Mouse (Mus musculus): ENCODE measurements around the gene Sel1l2. TPM values are rescaled to one million over a fixed set of nuclear protein-coding genes. Genes with fewer than 3 reads are reported as not detected.

The Sel1l2 gene
- not detected for total RNA-seq (2022)

DNA sequence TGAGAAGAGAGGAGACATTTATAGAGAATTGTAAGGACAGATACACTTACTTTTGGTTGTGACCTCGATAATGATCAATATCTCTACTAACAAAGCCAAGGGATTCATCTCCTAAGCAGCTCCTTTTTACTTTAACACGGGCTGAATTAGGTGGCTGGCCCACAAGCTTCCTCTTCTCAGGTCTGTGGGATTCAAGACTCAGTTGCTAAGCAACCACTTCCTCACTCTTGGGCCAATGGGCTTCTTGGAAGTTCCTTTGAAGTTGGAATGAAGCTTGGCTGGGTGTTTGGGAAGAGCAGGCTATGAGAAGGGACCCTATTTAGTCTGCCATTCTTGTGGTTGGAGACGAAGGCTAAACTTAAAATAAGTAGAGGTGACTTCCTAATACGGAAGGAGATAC is at the start of gene Sel1l2:
TSS of gene Sel1l2 (minus strand) at position 182 of the 400 bp plus-strand sequence.
- no peak for DNase-seq (ENCODE audit: low spot score in 2 of 2)

DNA sequence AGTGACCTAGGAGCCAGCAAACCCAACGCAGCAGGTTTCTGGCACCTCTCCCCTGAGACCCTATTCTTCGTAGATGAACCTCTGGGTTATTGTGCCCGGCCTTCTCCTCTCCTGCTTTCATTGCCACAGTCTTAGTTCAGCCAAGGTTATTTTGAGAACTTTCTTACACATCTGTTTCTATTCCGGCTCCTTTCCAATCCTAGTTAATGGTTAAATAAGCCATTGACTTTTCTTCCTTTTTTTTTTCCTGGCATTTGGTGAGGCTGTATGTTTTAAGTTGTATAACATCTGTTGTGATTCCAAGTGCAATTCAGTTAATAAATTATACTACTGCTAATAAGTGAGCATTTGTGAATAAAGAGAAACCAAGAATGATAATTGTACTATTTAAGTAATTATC is 49.6 kb upstream of the Sel1l2 start:
- DNase-seq (ENCODE audit: low spot score in 2 of 2): no peak

DNA sequence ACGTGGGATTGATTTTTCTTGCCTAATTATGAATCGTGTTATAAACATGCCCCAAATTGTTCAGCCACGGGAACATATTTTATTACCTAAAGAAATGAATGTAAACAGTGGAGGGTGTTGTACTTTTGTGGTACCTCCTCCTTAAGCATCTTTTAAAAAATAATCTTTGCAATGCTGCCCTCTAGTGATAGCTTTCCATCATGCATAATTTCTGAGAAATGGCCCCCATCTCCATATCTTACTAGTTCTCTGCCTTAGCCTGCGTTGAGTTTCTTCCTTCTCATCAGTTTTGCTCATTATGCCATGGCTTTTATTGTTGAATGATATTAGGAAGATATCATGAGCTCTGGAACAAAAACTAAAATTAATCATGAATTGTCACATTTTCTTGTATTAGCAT is 37.8 kb upstream of the Sel1l2 start:
- no peak for DNase-seq (ENCODE audit: low spot score in 2 of 2)

DNA sequence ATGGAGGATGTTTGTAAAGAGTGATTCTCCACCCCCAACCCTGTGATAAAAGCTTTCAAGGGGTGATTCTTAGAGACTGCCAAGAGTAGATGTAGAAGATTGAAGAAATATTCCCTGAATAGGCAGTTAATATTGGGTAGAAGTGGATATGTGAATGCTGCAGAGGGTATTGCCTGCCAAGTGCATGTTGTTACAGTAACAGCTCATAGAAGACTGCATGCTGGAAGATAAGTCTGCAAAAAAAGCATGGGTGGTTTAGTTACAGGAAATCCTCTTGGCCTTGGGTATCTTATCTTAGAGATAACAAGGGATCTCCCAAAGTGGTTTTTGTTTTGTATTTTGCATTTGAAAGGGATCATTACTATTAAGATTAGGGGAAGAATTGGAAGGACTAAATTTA is 36.3 kb upstream of the Sel1l2 start:
- DNase-seq (ENCODE audit: low spot score in 2 of 2): no peak

DNA sequence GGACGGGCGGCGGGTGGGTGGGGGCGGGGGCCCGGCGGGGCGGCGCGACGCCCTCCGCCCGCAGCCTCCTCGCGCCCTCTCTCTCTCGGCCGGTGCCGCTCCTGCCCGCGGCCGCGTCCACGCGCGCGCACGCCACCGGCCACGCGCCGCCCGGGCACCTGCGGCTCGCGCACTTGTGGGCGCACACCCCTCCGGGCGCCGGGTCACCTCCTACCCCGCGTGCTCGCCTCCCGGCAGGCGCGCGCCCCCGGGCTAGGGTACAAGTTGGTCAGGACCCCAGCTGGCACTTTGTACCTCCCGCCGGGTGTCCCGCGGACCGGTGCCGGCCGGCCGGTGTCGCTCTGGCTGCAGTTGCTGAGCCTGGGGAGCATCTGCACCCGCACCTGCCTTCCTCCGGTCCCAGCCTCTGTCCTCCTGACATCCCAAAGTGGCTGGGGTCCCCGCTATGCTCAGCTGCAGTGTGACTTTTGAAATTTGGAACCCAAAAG is 6.3 kb upstream of the Sel1l2 start:
- DNase-seq (ENCODE audit: low spot score in 2 of 2): peak; percentile 14 to 26

DNA sequence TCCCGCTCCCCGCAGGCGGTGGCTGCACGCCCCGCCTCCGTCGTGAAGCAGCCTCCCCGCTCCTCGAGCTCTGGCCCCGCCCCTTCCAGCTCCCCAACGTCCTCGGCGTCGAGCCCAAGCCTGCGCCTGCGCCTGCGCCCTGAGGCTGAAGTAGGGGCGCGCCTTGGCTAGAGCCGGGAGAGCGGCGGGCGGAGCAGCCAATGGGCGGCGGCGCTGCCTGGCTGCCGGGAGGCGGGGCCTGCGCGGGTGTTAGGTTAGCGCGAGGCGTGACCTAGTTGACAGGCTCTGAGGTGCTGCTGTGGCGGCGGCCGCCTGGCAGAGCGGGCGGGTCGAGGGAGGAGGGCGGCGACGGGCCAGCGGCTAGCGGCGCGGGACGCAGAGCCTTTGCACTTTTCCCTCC is 5.7 kb upstream of the Sel1l2 start, which contains the start of gene Macrod2:
TSS of gene Macrod2 (plus strand) at position 131 of the 400 bp plus-strand sequence.
- DNase-seq (ENCODE audit: low spot score in 2 of 2): peak; percentile 97

DNA sequence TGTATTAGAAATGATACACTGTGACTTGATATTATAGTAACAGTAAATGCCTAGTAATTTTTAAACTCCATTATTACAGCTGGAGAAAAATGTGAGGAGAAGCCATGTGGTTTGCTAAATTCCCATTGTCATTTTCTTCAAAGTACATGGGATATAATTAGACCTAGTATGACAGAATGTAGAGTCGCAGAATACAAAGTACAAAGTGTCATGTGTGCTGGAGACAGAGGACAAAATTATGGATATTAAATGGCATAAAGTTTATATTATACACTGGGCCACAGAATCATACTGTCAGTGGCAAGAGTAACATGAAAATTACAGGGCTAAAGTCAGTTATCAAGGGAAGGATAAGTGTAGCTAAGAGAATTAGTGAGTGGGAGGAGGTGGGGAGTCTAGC is 24.7 kb downstream of the Sel1l2 start:
- no peak for DNase-seq (ENCODE audit: low spot score in 2 of 2)

DNA sequence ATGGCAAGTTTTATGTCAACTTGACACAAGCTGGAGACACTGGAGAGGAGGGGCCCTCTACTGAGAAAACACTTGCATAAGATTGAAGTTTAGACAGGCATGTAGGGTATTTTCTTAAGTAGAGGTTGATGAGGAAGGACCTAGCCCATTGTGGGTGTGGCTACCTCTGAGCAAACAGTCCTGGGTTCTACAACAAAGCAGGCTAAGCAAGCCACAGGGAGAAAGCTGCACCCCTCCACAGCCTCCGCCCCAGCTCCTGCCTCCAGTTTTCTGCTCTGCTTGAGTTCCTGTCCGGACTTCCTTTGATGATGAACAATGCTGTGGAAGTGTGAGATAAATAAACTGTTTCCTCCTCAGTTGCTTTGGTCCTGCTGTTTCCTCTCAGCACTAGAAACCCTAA is 29.6 kb downstream of the Sel1l2 start:
- no peak for DNase-seq (ENCODE audit: low spot score in 2 of 2)

DNA sequence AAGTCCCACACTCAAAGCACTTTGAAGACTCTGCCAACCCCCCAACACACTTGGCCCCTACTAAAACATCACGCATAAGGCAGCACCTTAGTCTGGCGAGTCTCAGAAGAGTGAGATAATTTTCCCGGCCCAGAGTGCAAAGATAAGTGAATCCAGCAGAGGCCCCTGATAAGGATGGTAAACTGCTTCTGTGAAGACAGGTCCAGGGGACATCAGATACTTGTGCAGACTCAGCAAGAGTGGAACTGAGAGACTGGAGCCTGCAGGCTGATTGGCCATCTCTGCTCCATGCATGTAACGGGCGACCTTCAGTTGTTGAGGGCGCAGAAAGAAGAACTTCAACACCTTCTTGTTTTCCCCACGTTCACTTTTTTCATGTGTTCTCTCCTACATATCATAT is 47.1 kb downstream of the Sel1l2 start:
- DNase-seq (ENCODE audit: low spot score in 2 of 2): no peak

DNA sequence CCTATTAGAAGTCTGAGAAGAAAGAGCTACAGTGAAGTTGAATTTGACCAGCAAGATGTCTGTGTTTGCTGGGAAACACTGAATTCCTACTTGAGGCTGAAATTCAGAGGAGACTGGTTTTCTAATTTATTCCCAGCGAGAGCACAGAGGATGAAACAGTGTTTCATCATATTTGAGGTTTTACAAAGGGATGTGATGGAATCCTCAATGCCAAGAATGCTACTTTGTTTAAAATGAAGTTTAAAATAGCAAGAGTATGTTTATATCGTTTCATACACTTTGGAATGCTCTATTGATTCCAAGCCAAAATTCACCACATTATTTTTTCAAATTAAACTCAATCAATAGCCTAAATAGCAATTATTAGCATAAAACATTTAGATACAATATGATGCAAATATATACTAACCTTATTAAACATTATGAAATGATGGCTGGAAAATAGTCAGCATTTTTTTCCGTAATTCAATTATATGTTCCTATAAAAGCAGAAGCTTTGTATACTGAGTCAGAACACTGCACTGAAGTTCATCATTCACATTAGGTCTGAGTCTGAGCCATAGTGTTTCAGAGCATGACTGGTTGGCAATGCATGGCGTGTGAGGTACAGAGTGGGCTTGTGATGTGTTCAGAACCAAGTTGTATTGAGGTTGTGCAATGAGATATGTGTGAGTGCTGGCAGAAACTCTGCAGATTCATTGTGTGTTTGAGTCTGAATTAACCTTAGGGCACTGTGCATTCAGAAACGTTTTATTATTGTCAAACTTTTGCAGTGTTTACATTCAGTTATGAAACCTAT is 58.8 kb downstream of the Sel1l2 start:
- no peak for DNase-seq (ENCODE audit: low spot score in 2 of 2)

DNA sequence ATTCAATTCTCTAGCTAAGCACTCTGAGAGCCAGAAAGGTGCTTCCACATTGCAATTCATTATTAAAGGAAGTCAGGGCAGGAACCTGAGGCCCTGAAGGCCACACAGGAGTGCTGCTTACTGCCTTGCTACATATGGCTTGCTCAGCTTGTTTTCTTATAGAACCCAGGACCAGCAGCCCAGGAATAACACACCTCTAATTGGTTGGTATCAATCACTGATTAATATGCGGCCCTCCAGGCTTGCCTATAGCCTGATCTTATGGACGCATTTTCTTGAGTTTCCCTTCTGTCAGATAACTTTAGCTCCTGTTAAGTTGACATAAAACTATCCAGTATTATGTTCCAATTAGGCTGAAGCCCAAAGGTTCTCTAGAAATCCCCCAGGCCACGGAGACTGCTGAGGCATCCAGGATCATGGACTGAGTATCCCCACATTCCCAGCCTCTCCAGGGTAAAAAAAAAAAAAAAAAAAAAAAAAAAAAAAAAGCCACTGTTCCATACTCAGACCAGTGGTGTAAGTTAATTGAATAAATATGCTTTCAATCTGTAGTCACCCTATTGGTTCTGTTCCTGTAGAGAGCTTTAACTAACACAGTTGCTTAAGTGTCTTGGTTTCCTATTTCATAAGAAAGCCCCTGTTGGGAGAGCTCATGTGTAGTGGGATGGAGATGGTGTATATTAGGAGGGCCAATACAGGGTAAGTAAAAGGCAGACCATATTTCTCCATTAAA is 86.4 kb downstream of the Sel1l2 start:
- DNase-seq (ENCODE audit: low spot score in 2 of 2): no peak

DNA sequence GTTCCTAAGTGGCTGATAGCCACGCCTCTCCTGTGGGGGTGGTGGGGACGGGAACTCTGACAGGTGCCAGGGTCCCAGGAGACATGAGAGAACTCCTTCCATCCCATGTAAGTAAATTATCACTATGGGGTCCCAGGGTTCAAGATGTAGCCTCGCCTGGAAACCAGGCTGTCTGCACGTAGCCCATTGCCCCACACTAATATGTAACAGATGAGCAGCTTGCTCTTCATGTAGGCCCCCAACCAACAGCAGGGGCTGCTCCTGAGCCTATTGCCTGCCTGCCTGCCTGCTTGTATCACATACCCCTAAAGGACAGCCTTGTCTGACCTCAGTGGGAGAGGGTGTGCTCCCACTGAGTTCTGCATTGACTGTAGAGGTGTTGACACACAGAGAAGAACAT is 92.4 kb downstream of the Sel1l2 start:
- DNase-seq (ENCODE audit: low spot score in 2 of 2): no peak

DNA sequence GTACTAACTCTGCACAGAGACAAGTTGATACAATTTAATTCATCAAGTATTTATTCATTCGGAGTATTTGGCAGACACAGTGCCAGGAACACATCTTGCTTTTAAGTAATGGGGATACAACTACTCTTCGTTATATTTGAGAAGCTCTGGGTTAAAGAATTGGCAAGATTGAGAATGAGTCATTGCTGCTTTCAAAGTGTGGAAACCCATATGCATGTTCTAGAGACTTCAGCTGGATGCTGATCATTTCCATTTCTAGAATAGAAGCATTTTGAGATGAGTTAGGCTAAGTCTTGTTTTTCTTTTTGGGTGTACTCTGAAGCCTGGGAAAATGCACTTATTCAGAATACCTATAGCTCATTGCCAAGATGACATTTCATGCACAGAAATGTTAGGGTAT is 95.7 kb downstream of the Sel1l2 start:
- no peak for DNase-seq (ENCODE audit: low spot score in 2 of 2)

DNA sequence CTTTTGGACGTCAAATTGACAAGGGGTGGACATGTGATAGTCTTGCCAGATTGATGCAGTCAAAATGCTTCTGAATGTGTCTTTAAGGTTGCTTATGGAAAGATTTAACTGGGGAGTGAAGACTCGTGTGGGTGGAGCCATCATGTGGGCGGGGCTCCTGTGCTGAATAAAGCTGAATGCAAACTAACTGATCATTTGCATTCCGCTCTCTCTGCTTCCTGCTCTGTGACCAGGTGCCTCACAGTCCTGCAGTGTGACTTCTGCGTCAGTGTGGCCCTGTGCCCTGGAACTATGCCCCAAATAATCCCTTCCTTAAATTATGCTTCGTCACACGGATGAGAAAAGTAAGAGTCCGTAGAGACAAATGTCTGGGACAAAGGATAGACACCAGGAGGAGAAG is 108.7 kb downstream of the Sel1l2 start:
- DNase-seq (ENCODE audit: low spot score in 2 of 2): no peak

DNA sequence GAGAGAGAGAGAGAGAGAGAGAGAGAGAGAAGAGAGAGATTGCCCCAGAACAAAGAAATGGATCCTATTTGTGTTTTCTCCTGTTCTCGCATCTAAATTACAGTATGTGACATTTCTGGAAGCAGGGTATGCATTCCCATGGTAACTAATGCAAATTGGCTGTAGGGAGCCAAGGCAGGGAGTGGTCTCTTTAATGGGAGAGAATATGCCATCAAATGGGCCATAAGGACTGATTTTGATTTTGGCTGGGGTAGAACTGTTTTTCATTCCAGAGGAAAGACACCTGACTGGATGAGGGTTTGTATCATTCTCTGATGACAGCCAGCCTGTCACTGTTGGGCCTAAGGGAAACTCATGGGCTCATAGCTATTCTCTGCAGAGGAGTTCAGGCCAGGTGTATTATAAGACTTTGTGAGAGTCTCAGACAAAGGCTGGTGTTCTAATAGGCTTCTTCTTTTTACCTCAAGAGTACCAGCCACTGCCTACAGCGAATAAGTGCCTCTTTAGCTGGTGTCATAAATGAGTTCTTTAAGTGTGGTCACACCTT is 133.8 kb downstream of the Sel1l2 start:
- DNase-seq (ENCODE audit: low spot score in 2 of 2): no peak

DNA sequence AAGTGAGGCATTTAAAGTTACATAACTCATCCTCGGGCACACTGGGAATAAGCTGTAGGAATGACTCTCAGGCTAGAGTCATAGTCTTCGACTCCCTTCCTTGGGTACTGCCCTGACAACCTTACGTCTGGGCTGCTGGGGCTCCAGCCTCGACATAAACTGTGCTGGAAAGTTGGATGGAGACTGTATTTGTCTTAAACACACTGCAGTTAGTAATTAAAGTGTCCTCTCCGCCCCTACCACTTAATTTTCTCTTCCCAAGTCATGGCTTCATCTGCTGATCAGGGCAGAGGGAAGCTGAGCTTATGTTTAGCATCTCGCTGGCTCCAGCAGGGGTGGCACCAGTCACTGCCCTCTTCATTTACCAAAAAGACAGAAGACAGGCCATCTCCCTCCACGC is 135.2 kb downstream of the Sel1l2 start:
- DNase-seq (ENCODE audit: low spot score in 2 of 2): no peak

DNA sequence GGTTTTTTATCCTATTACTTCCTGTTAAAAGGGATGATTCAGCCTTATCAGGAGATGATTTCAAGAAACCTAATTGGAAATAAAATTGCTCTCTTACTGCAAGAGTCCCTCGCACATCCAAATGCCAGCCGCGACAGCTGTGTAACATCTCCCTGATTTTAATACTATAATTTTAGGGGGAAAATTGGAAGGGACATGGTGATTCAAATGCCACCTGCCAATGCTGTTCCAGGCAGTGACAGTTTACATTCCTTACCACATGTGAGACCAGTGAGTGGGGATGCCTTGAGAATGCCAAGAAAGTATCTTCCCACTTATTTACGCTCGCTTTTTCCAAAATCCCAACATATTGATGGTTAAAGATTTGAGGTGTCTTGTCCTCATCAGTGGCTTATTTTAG is 146.4 kb downstream of the Sel1l2 start:
- no peak for DNase-seq (ENCODE audit: low spot score in 2 of 2)

DNA sequence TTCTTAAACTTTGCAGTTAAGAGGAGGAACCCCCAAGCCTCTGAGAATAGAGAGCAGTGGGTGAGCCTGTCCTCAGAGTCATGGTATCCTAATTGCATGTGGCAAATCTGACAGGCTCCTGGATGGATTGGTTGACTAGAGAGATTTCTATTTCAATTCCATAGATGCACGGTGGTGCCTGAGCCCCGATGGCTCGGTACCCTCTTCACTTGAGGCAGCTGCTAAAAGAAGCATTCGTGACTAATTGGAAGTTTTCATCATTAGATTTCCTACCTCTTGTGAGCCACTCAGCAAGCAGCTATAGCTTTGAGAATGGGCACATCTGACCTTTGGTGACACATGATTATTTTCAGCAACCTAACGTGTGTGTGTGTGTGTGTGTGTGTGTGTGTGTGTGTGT is 147.1 kb downstream of the Sel1l2 start:
- no peak for DNase-seq (ENCODE audit: low spot score in 2 of 2)

DNA sequence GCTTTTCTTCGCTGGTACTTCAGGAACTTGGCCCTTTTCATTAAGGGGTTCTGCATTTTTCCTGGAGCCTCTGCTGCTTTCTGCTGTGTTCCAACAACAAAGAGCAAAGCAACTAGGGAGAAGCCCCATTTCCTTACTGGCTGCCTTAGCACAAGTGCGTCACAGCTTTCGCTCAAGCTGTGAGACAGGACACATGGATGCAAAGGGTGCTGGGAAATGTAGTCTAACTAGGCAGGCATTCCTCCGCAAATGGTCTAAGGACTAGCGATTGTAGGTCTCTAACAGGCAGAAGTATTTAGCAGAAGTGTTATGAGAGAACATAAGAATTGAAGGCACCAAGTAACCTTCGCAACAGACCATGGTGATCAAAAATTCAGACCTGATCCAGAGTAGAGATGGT is 152.3 kb downstream of the Sel1l2 start:
- DNase-seq (ENCODE audit: low spot score in 2 of 2): no peak

DNA sequence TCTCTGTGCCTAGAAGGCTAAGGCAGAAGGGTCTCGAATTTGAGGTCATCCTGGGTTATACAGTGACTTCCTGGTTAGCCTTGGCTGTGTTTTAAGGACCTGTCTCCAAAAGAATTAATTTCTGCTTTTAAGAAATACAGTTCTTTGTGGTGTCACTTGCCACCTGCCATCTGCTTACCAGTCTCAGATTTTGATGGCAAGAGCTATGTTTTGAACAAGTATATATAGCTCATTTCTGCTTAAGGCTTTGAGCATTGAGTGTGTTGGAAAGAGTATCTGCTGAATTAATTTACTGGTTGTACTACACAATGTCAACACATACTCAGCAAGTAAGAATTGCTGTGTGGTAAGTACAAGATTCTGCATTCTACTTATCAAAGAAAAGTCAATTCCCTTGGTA is 159.2 kb downstream of the Sel1l2 start:
- no peak for DNase-seq (ENCODE audit: low spot score in 2 of 2)

DNA sequence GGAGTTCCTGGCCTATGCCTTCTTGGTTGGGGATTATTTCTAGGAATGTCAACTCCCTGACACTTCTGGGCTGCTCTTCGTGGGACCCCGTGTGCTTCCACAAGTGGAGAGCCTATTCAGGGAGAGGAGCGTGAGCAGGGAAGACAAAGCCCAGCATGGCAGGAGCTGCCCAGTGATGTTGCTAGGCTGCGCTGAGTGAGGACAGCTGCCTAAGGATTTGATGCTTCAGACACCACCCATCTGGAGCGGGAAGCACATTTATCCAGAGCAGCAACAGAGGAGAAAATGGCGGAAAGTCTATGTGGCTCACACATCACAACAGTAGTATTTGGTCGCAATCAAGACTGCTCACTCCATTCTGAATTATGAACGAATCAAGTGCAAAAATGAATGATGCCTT is 169.2 kb downstream of the Sel1l2 start:
- no peak for DNase-seq (ENCODE audit: low spot score in 2 of 2)

DNA sequence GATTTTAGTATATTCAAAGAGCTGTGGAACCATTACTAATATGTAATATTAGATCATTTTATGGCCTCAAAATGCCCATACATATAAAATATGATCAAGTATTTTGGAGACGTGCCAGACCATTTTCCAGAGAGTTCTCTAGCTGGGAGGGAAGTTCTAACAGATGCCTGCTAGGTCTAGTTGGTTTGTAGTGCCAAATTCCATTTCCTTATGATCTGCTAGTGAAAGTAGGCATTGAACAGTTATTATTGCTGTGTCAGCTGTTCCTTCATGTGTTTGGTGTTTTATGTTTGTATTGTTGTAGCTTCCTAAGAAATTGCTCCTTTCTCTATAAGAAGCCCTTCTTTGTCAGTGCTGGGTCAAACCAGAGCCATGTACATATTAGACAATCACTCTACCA is 173.5 kb downstream of the Sel1l2 start:
- DNase-seq (ENCODE audit: low spot score in 2 of 2): no peak

DNA sequence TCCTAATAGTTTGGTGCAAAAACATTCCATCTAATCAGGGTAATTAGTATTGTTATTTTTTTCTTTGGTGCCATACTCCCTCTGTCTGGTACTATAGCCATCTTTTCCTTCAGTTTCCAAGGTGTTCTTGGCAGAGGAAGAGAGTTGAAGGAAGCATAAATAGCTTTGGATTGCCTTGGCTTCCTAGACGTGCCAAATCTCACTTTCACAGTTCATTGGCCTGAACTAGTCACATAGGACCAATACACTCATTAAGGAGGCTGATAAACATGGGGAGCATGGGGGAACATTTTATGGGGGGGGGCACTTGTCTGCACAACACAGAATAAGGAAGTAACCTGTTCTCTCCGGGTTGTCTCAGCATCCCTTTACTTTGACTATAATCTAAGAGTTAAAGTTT is 174.1 kb downstream of the Sel1l2 start:
- DNase-seq (ENCODE audit: low spot score in 2 of 2): no peak
